Comparison of ENCODE assay signal across 8 mouse cellular contexts in genomic region chr8:107944676-107945600, GRCm38 (mm10). TPM values are rescaled to one million over a fixed set of nuclear protein-coding genes. Genes with fewer than 3 reads are reported as not detected.
DNase-seq lines count a peak whose midpoint lies in the region; ATAC-seq lines count a peak whose summit lies in the region.

No protein-coding gene starts in this region.

- no peaks in the 10 kb centered on the region for H3K9me3 ChIP-seq in kidney, embryonic 16.5 days (ENCODE audit: low read length)
- H3K9me3 ChIP-seq in hindbrain, embryonic 16.5 days (ENCODE audit: control insufficient read depth, low read length), result no peaks in the 10 kb centered on the region
- no peaks in the 10 kb centered on the region for H3K9me3 ChIP-seq in neural tube, embryonic 12.5 days

- H3K9ac ChIP-seq in kidney, embryonic 16.5 days (replicated peaks; ENCODE audit: low read length), result peak overlapping the region; percentile 44; the same call in 1 of the 2 replicates
- H3K9ac ChIP-seq in hindbrain, embryonic 16.5 days (ENCODE audit: low read depth, low read length), result peak overlapping the region; percentile 19
- peak overlapping the region; percentile 49 for H3K9ac ChIP-seq in neural tube, embryonic 12.5 days

- ATAC-seq in kidney, embryonic 16.5 days (ENCODE audit: low FRiP score, low TSS enrichment), result no peak
- ATAC-seq in hindbrain, embryonic 16.5 days, result no peak
- ATAC-seq in neural tube, embryonic 12.5 days (ENCODE audit: low FRiP score, low read depth), result no peak

- peaks cover 66% of the 10 kb centered on the region for H3K27me3 ChIP-seq in kidney, embryonic 16.5 days (ENCODE audit: insufficient read depth, low read length)
- peaks cover 9% of the 10 kb centered on the region for H3K27me3 ChIP-seq in hindbrain, embryonic 16.5 days (replicated peaks; ENCODE audit: control insufficient read depth, insufficient read depth, low read length)
- peaks cover 10% of the 10 kb centered on the region for H3K27me3 ChIP-seq in neural tube, embryonic 12.5 days (replicated peaks)

- WGBS in kidney, embryonic 16.5 days, result 10% methylated on average over 31 of the region's 31 CpGs
- WGBS in hindbrain, embryonic 16.5 days, result 17% methylated on average over 31 of the region's 31 CpGs
- 12% methylated on average over 31 of the region's 31 CpGs for WGBS in neural tube, embryonic 12.5 days

- peaks cover 17% of the 10 kb centered on the region for H3K4me1 ChIP-seq in kidney, embryonic 16.5 days (ENCODE audit: insufficient read depth, low read length)
- peaks cover 9% of the 10 kb centered on the region for H3K4me1 ChIP-seq in hindbrain, embryonic 16.5 days (ENCODE audit: control insufficient read depth, insufficient read depth, low read depth, low read length)
- H3K4me1 ChIP-seq in neural tube, embryonic 12.5 days, result peaks cover 19% of the 10 kb centered on the region

- H3K36me3 ChIP-seq in kidney, embryonic 16.5 days (ENCODE audit: insufficient read depth, low read length), result no peaks in the 10 kb centered on the region
- no peaks in the 10 kb centered on the region for H3K36me3 ChIP-seq in hindbrain, embryonic 16.5 days (ENCODE audit: control insufficient read depth, insufficient read depth, low read length)
- H3K36me3 ChIP-seq in neural tube, embryonic 12.5 days, result no peaks in the 10 kb centered on the region

- peak overlapping the region; percentile 68 for H3K4me2 ChIP-seq in kidney, embryonic 16.5 days (replicated peaks; ENCODE audit: low read depth, low read length)
- peak overlapping the region; percentile 53 for H3K4me2 ChIP-seq in hindbrain, embryonic 16.5 days (ENCODE audit: low read length)
- peak overlapping the region; percentile 62 for H3K4me2 ChIP-seq in neural tube, embryonic 12.5 days (replicated peaks)

- no peak overlapping the region for H3K27ac ChIP-seq in kidney, embryonic 16.5 days (ENCODE audit: low read length)
- peak overlapping the region; percentile 68 for H3K27ac ChIP-seq in hindbrain, embryonic 16.5 days (ENCODE audit: low read depth, low read length)
- H3K27ac ChIP-seq in neural tube, embryonic 12.5 days, result peak overlapping the region; percentile 50; the same call in 1 of the 2 replicates

- peak overlapping the region; percentile 44 for H3K4me3 ChIP-seq in kidney, embryonic 16.5 days (ENCODE audit: low read length)
- H3K4me3 ChIP-seq in hindbrain, embryonic 16.5 days (ENCODE audit: low read length), result peak overlapping the region; percentile 20
- peak overlapping the region; percentile 23; the same call in 1 of the 2 replicates for H3K4me3 ChIP-seq in neural tube, embryonic 12.5 days

- DNase-seq in kidney, postnatal 36 days, result no peak
- peak; percentile 45 for DNase-seq in embryo, embryonic 9.5 days (ENCODE audit: extremely low spot score)
- no peak for DNase-seq in right cerebral cortex, postnatal 25 days
- no peak for DNase-seq in cerebellum, postnatal 14 days
- DNase-seq in thymus, postnatal 10 days (ENCODE audit: low spot score in 2 of 2), result no peak

RNA-seq across cellular contexts. Expression of gene Zfhx3, which starts 2.5 kb away (rescaled TPM):
- 6.6 and 8.6 TPM in 2 replicates for polyA plus RNA-seq in kidney, embryonic 16.5 days (2015; fragmentation: Nextera tagmentation; extraction: Ambion mirVana)
- 17.8 and 20.3 TPM in 2 replicates for polyA plus RNA-seq in hindbrain, embryonic 16.5 days (2015; fragmentation: Nextera tagmentation; extraction: Ambion mirVana)
- 38.7 and 47.6 TPM in 2 replicates for polyA plus RNA-seq in neural tube, embryonic 12.5 days (2016; fragmentation: Nextera tagmentation; extraction: Ambion mirVana)
